Mouse (Mus musculus) megakaryocyte, embryonic 14.5 days (primary cell): ENCODE data around the gene Auts2. TPM values are rescaled to one million over a fixed set of nuclear protein-coding genes. Genes with fewer than 3 reads are reported as not detected.

Source experiments
- H3K27me3 ChIP-seq: replicated peaks from 2 replicates; pipeline ENCODE3; 2012; ENCODE audit warnings: inconsistent platforms
- H3K36me3 ChIP-seq: replicated peaks from 2 replicates; pipeline ENCODE3; 2012; ENCODE audit warnings: low read length, inconsistent platforms, mixed read lengths
- H3K4me1 ChIP-seq: 2 replicates; pipeline ENCODE4 v1.6.1; 2012; ENCODE audit warnings: inconsistent platforms
- H3K4me3 ChIP-seq: replicated peaks from 2 replicates; pipeline ENCODE3; 2012; ENCODE audit warnings: moderate library complexity, mild to moderate bottlenecking, inconsistent platforms
- H3K9me3 ChIP-seq: 2 replicates; pipeline ENCODE4 v1.6.1; 2012; ENCODE audit warnings: inconsistent platforms
- FLI1 ChIP-seq: IDR thresholded peaks from 2 replicates; pipeline ENCODE4 v1.6.1; 2012; ENCODE audit warnings: low read length, inconsistent platforms, mixed read lengths
- GATA1 ChIP-seq: IDR thresholded peaks from 3 replicates; pipeline ENCODE4 v1.6.1; 2012; ENCODE audit warnings: mixed read lengths, low read length, inconsistent platforms, borderline replicate concordance
- polyA plus RNA-seq: library from polyadenylated mRNA; stranded (reverse); fragments of >175 nt; gene quantifications from 2 replicates; pipeline ENCODE4 v1.2.3, GENCODE M21; 2012; ENCODE audit warnings: low replicate concordance; ENCODE audit not compliant: insufficient read depth

Gene Auts2
- polyA plus RNA-seq, 1 experiment, result 4.0 TPM

DNA sequence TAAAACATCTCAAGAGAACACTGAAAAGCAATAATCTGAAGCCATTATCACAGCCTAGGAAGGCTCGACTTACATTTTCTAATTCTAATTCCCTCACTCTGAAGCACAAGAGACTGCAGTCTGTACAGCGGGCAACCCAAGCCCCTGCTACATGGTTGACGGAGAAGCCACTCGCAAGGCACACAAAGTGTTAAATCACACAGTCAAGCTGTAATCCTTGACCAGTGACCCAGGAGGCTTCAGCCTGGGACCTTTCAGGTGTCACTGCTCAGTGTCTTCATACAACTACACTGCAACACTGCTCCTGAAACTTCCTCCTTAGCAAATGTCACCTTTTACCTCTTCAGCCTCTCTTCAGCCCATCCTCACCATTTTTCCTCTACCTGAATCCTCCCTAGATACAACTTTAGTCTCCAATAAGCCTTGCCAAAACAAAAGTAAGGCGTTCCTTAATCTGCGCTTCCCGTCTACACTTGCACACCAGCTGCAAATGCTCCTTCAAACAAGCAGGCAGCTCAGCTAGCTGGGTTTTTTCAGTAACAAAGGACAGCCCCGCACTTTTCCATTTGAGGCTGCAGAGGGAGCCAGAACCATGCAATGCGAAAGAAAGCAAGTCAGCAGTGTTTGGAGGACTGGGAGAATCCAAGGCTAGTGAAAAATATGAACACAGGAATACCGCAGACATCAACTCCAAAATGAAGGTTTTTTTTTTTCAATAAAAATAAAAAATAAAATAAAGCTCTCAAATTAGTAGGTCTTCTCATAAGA lies 311.7 kb downstream of the Auts2 start:
- H3K36me3 ChIP-seq, result no peaks in the 10 kb centered on the region
- H3K4me1 ChIP-seq, result peaks cover 4% of the 10 kb centered on the region; the same call in 1 of the 2 replicates
- no peaks in the 10 kb centered on the region for H3K27me3 ChIP-seq
- TF ChIP-seq FLI1 (no peak), GATA1 (no peak)
- H3K9me3 ChIP-seq, result no peaks in the 10 kb centered on the region
- no peak overlapping the region for H3K4me3 ChIP-seq

DNA sequence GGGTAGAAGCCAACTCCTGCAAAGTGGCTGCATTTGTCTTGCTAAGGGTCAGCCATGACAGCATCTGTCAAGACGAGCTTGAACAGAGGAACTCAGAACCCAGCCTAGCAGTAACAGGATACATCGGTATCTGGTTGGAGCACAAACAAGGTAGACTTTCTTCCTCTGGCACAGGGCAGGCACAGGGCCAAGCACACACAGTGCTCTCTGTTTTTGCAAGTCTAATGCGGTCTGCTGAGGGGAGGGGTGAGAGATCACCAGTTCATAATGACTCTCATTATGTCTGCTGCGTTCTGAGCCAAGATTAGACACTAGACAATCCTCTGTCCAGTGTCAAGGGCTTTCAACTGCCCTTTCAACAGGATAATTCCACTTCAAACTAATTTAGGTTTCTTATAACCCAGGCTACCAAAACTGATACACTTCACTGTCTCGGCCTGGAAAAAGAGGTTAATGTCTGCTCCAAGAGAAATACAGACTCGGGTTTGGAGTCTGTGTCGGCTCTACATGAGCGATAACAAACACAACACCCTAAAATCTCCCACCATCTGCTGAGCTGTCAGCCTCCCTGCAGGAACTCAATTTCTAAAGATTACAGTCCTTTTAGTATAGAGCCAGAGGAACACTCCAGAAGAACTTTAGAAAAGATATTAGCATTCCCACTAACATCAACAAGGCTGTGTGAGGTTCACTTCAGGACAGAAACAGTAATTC lies 313.3 kb downstream of the Auts2 start:
- Histone ChIP-seq H3K36me3 (no peaks in the 10 kb centered on the region), H3K4me3 (no peak overlapping the region), H3K9me3 (peaks cover 5% of the 10 kb centered on the region; the same call in 1 of the 2 replicates), H3K27me3 (no peaks in the 10 kb centered on the region), H3K4me1 (peaks cover 4% of the 10 kb centered on the region; the same call in 1 of the 2 replicates)
- TF ChIP-seq GATA1, result no peak
- no peak for TF ChIP-seq FLI1

DNA sequence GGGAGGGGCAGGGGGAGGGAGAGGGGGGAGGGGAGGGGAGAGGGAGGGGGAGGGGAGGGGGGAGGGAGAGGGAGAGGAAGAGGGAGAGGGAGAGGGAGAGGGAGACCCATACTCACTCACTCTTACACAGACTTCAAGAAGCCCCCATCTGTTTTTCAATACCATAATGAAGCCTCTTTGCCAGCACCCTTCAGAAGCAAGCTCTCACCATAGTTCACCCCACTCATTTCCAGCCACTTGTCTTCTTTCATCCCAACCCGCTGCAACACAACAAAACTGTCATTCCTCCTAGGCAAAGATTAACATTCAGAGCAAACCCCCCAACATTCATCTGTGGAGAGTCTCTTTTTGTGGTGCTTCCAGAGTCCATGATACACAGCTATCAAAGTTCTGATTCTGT lies 314.1 kb downstream of the Auts2 start:
- Histone ChIP-seq H3K27me3 (no peaks in the 10 kb centered on the region), H3K4me3 (no peak overlapping the region), H3K4me1 (peaks cover 4% of the 10 kb centered on the region; the same call in 1 of the 2 replicates), H3K9me3 (peaks cover 5% of the 10 kb centered on the region; the same call in 1 of the 2 replicates), H3K36me3 (no peaks in the 10 kb centered on the region)
- TF ChIP-seq FLI1 (no peak), GATA1 (no peak)

DNA sequence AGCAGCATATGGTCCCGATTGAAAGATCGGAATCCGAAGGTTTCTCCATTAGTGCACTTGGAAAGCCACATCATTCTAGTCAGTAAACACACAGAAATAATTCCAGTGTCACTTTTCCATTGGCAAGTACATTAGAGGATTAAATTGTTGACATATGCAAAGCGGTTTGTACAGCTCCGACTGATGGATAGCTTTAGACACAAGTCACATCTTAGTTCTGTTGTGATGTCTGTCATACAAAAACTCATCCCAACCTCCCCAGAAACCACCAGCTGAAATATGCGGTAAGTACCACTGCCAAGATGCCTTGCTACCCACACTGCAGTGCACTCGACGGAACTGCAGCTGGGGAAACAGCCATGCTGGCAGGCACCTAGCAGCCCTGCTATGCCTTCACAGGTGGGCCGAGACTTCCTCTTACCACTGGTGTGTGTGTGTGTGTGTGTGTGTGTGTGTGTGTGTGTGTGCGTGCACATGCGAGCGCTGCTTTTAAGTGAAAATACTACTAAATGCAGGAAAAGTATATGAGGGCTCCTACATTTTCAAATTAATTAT lies 322.7 kb downstream of the Auts2 start:
- Histone ChIP-seq H3K27me3 (peaks cover 9% of the 10 kb centered on the region), H3K4me1 (no peaks in the 10 kb centered on the region; the same call in 1 of the 2 replicates), H3K9me3 (peaks cover 2% of the 10 kb centered on the region; the same call in 1 of the 2 replicates), H3K4me3 (no peak overlapping the region), H3K36me3 (no peaks in the 10 kb centered on the region)
- TF ChIP-seq GATA1, result no peak
- no peak for TF ChIP-seq FLI1

DNA sequence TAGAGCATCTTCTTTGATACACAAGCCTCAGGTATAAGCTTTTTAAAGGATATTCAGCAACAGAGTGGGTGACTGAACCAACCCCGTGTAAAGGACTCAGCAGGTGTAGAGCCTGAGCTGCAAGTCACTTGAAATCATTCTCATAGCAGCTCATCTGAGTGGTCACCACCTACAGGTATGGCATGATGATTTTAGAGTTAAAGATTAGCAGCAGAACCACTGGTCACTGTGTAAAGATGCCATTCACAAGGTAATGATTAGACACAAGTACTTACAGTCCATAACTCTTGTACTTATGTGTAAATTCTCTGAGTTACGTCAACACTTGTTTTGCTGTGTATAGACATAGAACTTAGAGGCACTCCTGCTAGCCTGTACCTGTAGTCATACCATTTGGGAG lies 327.0 kb downstream of the Auts2 start:
- peaks cover 8% of the 10 kb centered on the region for H3K27me3 ChIP-seq
- no peaks in the 10 kb centered on the region; the same call in 1 of the 2 replicates for H3K4me1 ChIP-seq
- no peak overlapping the region for H3K4me3 ChIP-seq
- TF ChIP-seq FLI1 (no peak), GATA1 (no peak)
- no peaks in the 10 kb centered on the region for H3K9me3 ChIP-seq
- no peaks in the 10 kb centered on the region for H3K36me3 ChIP-seq

DNA sequence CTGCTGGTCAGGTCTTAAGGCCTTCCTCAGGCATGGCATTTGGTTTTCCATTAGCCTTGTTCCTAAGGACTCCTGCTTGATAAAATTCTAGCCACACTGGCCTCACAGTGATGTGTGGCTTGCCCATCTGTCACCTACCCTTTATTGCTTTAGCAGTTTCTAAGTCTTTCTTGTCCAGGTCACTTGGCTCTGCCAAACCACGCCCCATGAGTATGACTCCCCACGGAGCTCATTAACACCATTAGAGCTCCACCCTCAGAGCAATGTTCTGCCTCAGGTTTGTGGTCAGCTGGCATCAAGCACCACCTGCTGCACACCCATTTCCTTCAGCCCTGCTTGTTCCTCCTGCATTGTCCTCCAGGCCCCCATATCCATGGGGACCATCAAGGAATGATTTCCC lies 330.7 kb downstream of the Auts2 start:
- Histone ChIP-seq H3K27me3 (peaks cover 2% of the 10 kb centered on the region), H3K36me3 (no peaks in the 10 kb centered on the region), H3K4me1 (no peaks in the 10 kb centered on the region; the same call in 1 of the 2 replicates), H3K9me3 (no peaks in the 10 kb centered on the region), H3K4me3 (no peak overlapping the region)
- no peak for TF ChIP-seq FLI1
- TF ChIP-seq GATA1, result no peak

DNA sequence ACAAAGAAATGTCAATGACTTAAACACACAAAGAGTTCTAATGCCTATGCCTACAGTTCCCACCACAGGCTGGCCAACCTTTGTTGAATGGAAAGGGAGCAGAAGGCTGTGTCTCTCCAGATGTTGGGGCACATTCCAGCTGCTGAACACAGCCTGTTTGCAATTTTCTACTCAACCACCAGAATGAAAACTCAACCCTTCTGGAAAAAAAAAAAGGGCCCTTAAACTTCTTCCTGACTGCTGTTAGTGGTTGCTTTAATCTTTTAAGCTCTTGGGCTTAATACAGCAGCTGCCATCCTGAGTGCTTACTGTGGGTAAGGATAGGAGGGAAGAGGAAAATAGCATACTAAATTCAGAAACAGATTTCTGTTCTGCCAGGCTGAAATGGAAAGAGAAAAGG lies 333.4 kb downstream of the Auts2 start:
- no peaks in the 10 kb centered on the region for H3K9me3 ChIP-seq
- H3K27me3 ChIP-seq, result peaks cover 2% of the 10 kb centered on the region
- H3K4me3 ChIP-seq, result no peak overlapping the region
- no peak for TF ChIP-seq GATA1
- no peak for TF ChIP-seq FLI1
- H3K4me1 ChIP-seq, result no peaks in the 10 kb centered on the region; the same call in 1 of the 2 replicates
- no peaks in the 10 kb centered on the region for H3K36me3 ChIP-seq

DNA sequence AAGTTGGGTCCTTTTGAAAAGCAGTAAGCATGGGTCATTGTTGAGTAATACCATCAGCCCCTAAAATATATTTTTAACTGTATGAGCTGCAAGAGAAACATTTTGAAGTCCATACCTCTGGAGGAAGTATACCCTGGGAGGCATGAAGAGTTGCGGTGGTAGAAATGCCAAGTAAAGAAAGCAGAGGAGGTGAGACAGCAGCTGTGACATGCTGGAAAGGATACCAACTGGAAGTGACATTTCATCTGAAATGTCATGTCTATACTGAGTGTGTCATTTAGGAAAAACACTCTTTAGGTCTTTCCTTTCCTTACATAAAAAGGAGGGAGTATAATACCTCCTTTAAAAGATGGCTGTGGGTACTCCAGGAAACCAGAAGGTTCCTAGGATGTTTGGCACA lies 336.9 kb downstream of the Auts2 start:
- Histone ChIP-seq H3K27me3 (no peaks in the 10 kb centered on the region), H3K36me3 (no peaks in the 10 kb centered on the region), H3K9me3 (no peaks in the 10 kb centered on the region), H3K4me3 (no peak overlapping the region), H3K4me1 (peaks cover 9% of the 10 kb centered on the region)
- no peak for TF ChIP-seq FLI1
- TF ChIP-seq GATA1, result no peak

DNA sequence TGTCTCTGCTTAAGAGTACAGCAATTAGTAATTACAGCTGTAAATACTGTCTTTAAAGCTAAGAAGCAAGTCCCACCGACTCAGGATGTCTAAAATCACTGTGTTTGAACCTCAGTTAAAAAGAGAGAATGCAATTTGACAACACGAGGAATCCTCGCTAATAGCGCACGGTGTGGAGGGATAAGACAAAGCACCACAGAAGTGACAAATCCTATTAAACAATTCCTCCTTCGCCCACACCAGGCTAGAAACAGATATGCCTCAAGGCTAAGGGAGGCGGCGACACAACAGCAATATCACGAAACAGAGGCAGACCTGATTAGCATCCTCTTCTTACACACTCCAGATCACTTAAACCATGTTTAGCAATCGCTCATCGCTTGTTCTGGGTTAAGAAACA lies 339.3 kb downstream of the Auts2 start:
- TF ChIP-seq GATA1 (no peak), FLI1 (no peak)
- Histone ChIP-seq H3K9me3 (no peaks in the 10 kb centered on the region), H3K36me3 (no peaks in the 10 kb centered on the region)

DNA sequence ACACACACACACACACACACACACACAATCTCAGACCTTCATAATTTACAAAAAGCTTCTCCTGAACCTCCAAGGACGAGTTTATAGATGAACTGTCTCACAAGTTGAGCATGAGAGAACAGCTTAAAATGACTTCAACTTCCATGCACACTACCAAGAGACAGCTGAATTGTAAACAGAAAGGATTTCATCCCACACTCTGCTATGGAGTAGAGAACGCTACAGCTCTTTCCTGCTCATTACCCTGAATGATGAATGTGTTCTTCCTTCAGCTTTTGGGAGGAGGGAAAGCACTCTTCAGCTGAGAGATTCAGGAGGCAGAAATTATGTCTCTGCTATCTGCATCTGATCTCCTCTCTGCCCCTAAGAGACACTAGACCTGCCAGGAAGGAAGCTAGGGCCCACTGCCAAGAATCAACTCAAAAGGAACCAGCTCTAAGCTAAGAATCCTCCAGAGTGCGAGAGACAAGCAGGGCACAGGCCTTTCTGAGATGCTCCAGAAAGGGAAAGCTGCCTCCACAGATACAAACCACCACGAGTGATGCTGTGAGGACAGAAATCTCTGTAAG lies 342.0 kb downstream of the Auts2 start:
- peaks cover 2% of the 10 kb centered on the region for H3K27me3 ChIP-seq

More for the DNA sequence above, 339.3 kb downstream of the Auts2 start:
- Histone ChIP-seq H3K4me3 (no peak overlapping the region), H3K4me1 (peaks cover 31% of the 10 kb centered on the region), H3K27me3 (no peaks in the 10 kb centered on the region)

More for the DNA sequence above, 342.0 kb downstream of the Auts2 start:
- TF ChIP-seq GATA1 (no peak), FLI1 (no peak)
- Histone ChIP-seq H3K4me3 (no peak overlapping the region), H3K36me3 (no peaks in the 10 kb centered on the region), H3K9me3 (no peaks in the 10 kb centered on the region), H3K4me1 (peaks cover 31% of the 10 kb centered on the region)
